Mouse (Mus musculus) kidney, postnatal 4 days (tissue): Measurements from ENCODE around the gene Pigx.

Experiments used
- DNase-seq, 2 experiments: peaks; one replicate each; pipeline ENCODE4 v3.0.0; 2021; ENCODE audit warnings: mixed read lengths in 2 of 2

The Pigx gene

GRCm38 (mm10) chr16:32042367-32042766 is 57.2 kb downstream of the Pigx start:
- no peak for DNase-seq
